Comparison of ENCODE assay signal across 8 mouse cellular contexts in the genomic region with DNA sequence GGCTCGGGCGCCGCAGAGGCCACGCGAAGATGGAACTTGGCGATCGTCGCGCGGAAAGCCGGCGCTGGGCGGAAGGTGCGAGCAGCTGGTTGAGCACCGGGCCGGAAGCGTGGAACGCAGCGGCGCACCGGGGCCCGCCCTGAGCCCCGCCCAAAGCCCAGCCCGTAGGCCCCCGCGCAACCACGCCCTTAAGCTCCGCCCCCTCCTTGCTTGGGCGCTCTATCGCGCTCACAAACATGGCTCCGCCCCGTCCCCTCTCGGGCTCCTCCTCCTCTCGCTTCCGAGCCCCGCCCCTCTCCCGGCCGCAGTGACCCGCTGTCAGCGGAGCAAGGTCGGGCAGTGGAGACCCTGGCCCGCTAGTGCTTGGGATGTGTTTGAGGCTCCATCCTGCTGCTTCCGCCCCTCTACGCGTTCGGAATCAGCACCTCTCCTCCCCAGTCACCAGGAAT. TPM values are rescaled to one million over a fixed set of nuclear protein-coding genes. Genes with fewer than 3 reads are reported as not detected.
DNase-seq lines count a peak whose midpoint lies in the region; ATAC-seq and TF ChIP-seq lines count a peak whose summit lies in the region.

A gene (minus strand): TSS at position 164 of the 449 bp plus-strand sequence.

- H3K9ac ChIP-seq in lung, postnatal 0 days (replicated peaks; ENCODE audit: low read depth): peak within 1 kb of the TSS; percentile 43; the same call in 1 of the 2 replicates

- no peaks in the 10 kb centered on the region for H3K9me3 ChIP-seq in lung, postnatal 0 days (ENCODE audit: low read length)

- peak; percentile 64 for ATAC-seq in frontal cortex, adult (ENCODE audit: low TSS enrichment)
- peak; percentile 88 to 92 for ATAC-seq in hematopoietic stem cell, adult 5-6 weeks (replicated peaks in 1 of 2; ENCODE audit: insufficient read depth in 1 of 2, low FRiP score in 2 of 2, low TSS enrichment in 1 of 2, low read depth in 1 of 2, poor library complexity in 2 of 2, severe bottlenecking in 2 of 2)
- ATAC-seq in lung, postnatal 0 days: peak; percentile 96

- H3K4me1 ChIP-seq in lung, postnatal 0 days (ENCODE audit: insufficient read depth, low read depth, low read length): peaks cover 11% of the 10 kb centered on the region; the same call in 1 of the 2 replicates

- no peaks in the 10 kb centered on the region for H3K27me3 ChIP-seq in lung, postnatal 0 days (replicated peaks; ENCODE audit: insufficient read depth, low read length)

- peak within 1 kb of the TSS; percentile 57 for H3K4me3 ChIP-seq in lung, postnatal 0 days (ENCODE audit: low read depth, low read length)

- no peak for TF ChIP-seq EP300 in lung, postnatal 0 days (IDR thresholded peaks at IDR 0.05)

- H3K27ac ChIP-seq in lung, postnatal 0 days (ENCODE audit: low read length): no peak within 1 kb of the TSS

- H3K4me2 ChIP-seq in lung, postnatal 0 days (replicated peaks; ENCODE audit: low read depth, low read length): peak within 1 kb of the TSS; percentile 99

- H3K36me3 ChIP-seq in lung, postnatal 0 days (ENCODE audit: insufficient read depth, low read length): peaks cover 6% of the 10 kb centered on the region; the same call in 1 of the 2 replicates

- TF ChIP-seq CTCF in lung, postnatal 0 days (IDR thresholded peaks at IDR 0.05): no peak

- 0% methylated on average over 23 of the region's 47 CpGs for WGBS in lung, postnatal 0 days

- DNase-seq in Muller cell, postnatal 12 days (ENCODE audit: inconsistent ontology term): peak; percentile 95
- peak; percentile 96 for DNase-seq in cerebellum, adult 8-10 months
- peak; percentile 86 to 92 for DNase-seq in layer of hippocampus, postnatal 10 days (ENCODE audit: low spot score in 2 of 2)
- DNase-seq in lung, postnatal 0 days (ENCODE audit: low spot score): peak; percentile 97
- peak; percentile 66 for DNase-seq in ovary, postnatal 10 days (ENCODE audit: low spot score)
- DNase-seq in thymus, postnatal 0 days (ENCODE audit: low spot score): peak; percentile 96

RNA-seq across cellular contexts. Expression of the gene that starts here (rescaled TPM):
- total RNA-seq in hematopoietic stem cell, adult 5-6 weeks (2017): 2.5 and 6.8 TPM in 2 replicates
- total RNA-seq in layer of hippocampus, postnatal 10 days (2021): 100 to 1,000 TPM; 163 to 168 TPM
- 73.4 and 78.1 TPM in 2 replicates for polyA plus RNA-seq in lung, postnatal 0 days (2015; fragmentation: Nextera tagmentation; extraction: Ambion mirVana)
- polyA plus RNA-seq in thymus, postnatal 0 days (2015; fragmentation: Nextera tagmentation; extraction: Ambion mirVana): 66.9 and 77.3 TPM in 2 replicates

Comparison
In these comparisons a context has a peak if more than half of its experiments do, and no peak if none do; other contexts are left out.
1. RNA of the gene that starts here (total RNA-seq): 163 to 168 TPM in layer of hippocampus, postnatal 10 days; 2.5 to 6.8 TPM in hematopoietic stem cell, adult 5-6 weeks; every median in the first group is over 10 times any median in the second.
2. Peak in every context shown above with its lines, with median percentiles within 50 percentile points of each other: DNase-seq and ATAC-seq.